Mouse (Mus musculus) urinary bladder, postnatal 4 days (tissue): Measurements from ENCODE around the gene Med23.

Experiments used
- DNase-seq, 2 experiments: peaks; one replicate each; pipeline ENCODE4 v3.0.0; 2021 to 2022; ENCODE audit warnings: low spot score in 2 of 2

Med23 gene

DNA sequence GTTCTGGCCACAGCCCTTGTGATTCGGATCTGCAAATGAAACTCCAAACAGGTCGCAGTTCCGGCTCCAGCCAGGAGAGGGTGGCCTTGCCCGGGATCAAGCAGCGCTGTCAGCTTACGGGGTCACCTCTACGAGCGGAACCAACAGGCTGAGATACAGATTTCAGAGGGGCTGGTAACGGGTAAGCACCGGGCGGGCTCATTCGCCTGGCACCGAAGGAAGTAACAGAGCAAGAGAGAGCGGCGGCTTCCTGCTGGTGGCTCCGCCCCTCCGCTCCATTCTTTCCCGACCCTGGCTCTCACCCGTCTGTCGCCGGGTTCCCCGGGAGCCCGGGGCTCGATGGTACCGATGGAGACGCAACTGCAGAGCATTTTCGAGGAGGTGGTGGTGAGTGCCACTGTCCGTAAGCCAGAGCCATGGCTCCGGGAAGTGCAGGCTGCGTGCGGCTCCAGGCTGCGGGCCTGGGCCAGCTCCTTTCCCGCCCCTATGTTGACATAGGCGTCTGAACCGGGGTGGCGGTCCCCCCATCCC, at the start of gene Med23:
Gene Med23 (plus strand): TSS at position 227 of the 531 bp plus-strand sequence.
- DNase-seq, result peak; percentile 95 to 96

DNA sequence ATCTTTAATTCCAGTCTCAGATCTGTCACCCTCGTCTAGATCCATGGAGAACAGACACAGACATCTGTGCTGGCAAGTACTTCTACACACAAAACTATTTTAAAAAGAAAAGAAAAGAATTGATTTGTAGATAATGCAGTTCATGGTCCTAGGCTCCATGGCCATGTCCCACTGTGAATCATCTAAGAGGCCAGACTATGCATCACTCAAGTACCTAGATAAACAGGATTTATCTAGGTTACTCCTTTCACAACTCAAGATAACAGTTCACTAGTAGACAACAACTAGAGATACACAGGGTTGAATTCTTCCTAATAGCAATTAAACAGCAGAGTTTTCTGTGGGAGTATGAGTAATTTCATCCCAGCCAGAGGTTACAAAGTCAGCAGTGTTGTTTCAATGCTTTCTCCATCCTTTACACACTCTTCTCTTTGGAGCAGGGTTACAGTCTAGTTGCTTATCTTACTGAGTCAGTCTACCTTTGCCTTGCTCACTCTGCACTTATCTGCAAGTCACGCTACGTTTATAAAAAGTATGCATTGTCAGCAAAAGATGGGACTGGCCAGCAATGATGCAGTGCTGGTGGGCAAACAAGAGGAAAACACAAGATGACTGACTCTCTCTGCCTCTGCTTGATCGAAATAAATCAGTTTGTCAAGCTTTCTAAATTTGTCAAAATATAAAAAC, 47.7 kb upstream of the Med23 start:
- no peak for DNase-seq

DNA sequence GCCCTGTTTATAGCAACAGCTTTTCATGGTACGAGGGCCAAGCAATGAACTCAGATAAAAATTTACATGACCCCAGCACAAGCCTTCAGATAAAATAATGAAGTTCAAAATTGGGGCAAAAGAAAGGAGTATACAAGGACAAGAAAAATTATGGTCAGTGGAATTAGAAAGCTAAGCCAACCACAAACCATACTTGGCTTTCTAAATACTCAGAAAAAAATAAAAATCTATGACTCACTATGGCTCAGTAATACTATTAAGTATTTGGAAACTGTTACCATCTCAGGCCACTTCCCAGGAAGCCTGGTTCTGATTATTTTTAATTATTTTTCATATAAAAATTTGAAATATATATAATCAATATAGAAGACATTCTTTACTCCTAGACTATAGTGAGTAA, 46.9 kb upstream of the Med23 start:
- no peak for DNase-seq

DNA sequence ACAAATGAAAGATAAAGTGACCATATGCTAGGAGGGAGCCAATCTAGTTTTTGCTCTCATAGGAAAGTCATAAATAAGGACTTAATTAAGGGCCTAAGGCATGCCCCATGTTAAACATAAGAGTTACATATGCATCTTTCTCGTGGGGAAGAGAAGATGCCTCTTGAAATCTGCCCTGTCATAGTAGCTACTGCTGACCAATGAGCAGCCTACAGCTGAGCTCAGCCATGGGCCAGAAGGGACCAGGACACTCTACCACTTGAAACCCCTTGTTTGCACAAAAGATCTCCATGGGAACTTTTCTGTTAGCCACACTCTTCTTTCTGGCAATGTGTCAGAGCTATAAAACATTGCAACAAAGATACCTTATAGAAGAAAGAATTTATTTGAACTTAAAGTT, 46.5 kb upstream of the Med23 start:
- DNase-seq, result no peak

DNA sequence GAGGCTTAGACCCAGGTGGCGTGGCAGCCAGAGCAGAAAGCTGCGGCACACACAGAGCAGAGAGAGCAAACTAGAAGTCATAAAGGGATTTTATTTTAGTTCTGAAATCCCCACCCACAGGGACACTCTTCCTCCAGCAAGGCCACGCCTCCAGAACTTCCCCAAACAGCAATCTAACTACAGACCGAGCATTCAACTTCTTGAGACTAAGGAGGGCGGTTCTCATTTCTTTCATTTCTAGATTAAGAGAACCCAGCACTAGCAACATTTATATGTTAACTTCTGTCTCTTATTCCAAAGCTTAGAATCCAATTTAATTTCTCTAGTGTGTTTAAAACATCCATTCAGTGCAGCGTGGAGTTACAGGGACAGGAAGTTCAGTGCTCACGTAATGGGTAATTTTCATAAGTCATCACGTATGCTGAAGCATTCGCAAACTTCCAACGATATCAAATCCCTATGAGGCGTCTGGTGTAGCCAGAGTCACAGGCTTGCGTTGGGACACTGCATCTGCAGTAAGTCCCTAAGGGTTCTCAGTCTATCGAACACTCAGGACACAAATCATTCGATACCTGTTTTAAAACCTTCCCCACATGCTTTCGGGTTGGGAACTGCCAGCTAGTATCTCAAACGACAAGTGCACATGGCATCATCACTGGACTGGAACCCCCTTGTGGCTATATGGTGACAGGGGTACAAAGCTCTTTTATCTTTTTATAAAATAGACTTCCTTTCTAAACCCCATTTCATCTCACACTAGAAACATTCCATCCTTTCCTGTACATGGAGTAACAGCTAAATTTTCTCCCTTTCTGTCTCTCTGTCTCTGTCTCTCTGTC, 45.9 kb upstream of the Med23 start:
- no peak for DNase-seq

DNA sequence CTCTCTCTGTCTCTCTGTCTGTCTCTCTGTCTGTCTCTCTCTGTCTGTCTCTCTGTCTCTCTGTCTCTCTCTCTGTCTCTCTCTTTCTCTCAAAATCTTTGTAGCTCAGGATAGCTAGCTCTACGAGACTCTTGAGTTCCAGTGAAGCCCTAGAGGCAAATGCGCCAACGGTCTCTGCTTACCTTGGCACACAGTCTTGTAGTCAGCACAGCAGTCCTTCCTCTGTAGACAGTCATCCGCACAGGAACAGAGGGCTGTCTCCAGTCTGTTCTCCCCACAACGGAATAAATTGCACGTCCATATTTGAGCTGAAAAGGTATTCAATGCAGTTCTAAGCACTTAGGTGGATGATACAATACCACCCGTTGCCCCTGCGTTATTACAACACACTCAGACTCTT, 45.2 kb upstream of the Med23 start:
- no peak for DNase-seq

DNA sequence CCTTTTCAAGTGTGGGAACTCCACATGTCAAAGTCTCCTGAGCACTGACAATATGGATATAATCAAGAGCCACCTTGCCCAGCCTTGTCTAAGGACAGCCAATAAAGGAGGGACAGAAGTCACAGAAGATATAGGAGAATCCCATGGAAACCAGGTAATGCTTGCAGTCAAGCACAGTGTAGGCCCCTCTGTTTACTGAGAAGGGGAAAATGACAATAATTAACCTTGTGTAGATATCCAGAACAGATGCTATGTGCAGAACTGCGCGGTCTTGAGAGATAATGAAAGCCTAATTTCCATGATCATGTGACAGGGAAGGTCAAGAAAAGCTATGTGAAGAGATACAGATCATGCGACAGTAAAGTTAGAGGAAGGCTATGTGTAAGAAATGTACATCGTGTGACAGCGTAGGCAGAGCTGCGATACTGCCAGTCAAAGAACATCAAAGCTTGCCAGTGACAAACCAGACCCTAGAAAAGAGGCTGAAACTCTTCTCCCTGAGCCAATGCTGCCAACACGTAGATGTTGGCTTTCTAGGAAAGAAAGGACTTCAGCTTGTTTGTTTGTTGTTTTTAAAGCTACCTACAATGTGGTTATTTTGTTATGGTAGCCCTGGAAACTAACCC, 44.2 kb upstream of the Med23 start:
- no peak for DNase-seq

DNA sequence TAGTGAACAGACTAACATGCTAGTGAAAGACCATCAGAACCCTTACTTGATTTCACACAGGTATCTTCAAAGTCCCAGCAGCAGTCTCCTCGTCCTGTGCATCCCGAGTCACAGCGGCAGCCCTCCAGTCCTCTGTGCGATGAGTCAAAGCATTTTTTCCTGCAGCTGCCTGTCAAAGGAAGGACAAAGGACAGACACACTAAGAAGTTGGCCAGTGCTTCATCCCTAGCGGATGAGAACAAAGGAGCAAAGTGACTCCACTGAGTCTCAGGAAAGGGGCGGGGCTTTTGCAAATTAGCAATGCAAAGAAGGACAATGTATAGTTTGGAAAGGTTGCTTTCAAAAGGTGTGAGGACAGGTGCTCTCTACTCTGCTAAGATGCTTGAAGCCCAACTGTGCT, 43.7 kb upstream of the Med23 start:
- no peak for DNase-seq

DNA sequence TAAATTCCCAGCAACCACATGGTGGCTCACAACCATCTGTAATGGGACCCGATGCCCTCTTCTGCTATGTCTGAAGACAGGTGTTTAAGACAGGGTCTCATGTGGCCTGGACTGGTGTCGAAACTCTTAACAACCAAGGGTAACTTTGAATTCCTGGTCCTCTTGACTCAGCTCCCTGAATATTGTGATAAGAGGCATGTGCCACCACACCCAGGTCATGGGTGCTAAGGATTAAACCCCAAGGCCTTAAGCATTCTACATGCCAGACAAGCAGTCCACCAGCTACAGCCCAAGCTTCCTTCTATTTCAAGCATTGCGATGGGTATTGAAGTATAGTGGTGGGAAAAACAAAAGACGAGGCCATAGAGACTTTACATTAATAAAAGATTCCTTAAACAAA, 41.6 kb upstream of the Med23 start:
- no peak for DNase-seq

DNA sequence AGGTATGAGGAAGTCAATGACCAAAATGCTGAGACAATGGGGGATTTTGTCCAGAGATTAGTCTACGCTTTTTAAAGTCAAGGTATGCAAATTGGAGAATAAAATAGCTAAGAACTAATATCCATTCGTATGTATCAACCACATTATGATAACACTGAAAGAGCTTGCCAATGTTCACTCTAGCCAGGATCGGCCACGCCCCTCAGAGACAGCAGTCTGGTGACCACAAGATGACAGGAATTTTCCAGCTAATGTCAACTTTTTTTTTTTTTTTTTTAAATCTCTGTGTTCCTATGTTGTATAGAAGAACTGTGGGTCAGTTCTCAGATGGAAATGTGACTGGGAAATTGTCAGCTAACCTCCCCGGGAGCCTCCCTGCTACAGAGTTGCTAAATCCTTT, 39.3 kb upstream of the Med23 start:
- DNase-seq, result no peak

DNA sequence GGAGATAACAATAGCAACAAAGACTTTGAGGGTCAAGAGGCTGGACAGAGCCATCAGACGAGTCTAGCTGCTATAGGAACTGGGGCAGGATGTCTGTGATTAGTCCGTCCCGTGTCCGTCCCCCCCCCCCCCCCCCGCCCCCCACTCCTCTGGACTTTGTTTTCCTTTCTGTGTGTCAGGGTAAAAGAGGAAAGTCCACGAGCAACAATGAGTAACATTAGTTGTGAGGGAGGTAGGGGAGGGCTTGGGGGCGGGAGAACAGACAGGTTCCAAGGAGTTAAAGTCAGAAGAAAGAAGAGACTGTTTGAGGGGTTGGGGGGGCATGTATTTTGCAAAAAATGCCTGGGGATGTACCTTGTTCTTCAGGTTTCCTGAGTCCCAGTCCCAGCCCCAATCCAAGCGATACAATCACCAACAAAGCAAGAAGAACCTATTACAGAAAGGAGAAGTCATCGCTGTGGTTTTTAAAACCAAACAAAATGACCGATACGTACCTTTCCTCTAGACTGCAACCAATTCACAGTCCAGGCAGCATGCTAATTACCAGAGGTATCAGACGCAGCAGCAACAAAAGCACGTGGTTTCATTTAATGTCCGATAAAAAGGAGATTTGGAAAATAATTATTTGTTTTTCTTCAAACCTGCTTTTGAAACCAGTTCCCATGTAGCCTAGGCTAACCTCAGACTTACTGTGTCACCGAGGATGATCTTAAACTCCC, 38.2 kb upstream of the Med23 start:
- DNase-seq, result no peak

DNA sequence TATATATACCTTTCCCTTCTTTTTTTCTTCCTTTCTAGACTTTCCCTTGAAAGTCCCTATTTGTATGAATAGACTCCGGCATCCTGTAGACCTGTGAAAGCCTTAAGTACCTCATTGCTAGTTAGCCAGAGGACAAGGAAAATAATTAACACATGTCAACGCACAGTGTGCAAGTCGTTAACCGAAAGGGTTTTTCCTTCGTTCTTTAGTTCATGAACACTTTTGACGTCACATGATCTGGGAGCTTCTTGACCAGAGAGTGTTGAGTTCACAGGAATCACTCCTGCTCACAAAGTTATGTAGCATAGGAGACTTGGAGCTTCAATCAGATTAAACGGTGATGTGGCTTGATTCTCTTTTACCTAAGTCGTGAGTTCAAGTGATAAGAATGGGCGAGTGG, 37.5 kb upstream of the Med23 start:
- DNase-seq, result no peak

DNA sequence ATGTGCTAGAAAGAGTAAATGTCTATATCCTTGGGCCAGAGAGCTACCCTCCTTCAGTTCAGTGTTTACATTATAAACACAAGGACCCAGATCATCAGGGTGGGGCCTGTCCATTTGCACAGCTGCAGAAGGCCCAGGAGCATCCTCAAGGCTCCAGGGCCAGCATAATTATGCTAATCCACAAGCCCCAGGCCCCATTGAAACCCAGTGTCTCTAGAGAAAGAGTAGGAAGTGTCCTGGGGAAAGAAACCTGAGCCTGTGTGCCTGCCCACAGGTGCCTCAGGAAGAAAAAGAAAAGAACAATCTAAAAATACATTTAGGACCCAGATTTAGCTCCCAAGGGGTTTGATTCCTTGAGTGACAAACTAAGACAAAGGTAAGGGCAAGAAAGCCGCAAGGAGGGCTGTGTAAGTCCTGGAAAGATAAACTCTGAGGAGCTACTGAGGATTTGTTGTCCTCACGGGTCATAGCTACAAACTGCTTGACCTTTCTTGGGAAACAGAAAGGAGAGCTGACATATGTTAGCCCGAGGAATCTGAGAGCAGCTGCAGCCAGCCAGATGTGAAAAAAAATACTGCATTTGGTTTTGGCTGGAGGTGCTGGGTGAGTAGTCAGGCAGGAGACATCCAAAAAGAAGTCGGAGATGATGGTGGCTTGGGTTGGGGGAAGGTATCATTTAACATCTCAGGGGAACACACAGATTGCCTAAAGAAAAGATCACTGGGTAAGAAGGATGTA, 35.0 kb upstream of the Med23 start:
- no peak for DNase-seq

DNA sequence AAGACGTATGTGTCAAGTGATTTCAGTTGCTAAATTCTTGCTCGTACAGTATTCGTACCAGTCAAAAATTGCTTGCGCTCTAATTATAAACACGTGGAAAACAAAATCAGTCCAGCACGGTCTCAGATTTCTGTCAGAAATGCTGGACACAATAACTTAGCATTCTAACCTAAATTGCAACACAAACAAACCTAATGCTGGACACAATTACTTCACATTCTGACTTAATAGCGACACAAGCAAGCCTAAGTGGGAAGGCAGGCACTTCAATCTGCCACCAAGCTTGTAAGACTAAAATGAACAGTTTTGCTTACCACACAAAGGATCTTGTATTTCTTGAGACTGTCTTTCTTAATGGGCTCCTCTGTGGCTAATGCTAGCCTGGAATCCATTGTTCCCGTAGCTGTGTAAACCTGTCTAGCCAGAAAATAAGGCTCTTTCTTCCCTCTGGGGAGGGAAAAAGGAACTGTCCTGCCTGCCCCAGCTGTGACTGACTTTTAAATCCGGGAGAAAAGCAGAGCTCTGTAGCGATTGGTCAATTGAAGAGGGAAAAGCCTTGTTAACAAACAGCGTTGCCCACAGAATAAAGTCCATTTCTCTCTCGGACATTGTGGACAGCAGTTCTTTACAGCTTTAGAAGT, 34.0 kb upstream of the Med23 start:
- no peak for DNase-seq

DNA sequence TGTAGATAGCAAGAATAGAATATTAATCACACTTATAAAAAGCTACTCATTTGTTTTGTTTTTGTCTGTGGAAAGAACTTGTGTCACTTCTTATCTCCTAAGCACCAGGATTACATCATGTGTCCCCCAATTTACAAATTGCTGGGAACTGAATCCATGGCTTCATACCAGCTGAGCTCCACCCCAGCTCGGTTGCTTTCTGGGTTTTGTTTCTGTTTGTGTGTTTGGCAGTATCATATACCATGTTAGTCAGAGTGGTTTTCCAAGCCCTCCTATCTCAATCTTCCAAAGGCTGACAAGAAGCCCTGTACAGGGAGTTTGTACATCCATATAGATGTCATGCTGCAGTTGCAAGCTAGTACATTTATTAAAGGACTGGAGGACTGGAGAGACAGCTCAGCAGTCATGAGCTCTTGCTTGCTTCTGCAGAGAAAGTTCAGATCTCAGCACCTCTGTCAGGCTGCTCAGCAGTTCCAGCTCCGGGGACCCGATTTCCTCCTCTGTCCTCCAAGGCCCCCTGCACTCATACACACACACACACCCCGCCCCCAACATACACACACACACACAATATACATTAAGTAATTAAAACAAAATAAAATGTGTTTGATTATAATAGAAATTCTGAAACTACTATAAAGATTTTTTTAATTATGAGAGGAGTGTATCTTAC, 33.3 kb upstream of the Med23 start:
- DNase-seq, result no peak

DNA sequence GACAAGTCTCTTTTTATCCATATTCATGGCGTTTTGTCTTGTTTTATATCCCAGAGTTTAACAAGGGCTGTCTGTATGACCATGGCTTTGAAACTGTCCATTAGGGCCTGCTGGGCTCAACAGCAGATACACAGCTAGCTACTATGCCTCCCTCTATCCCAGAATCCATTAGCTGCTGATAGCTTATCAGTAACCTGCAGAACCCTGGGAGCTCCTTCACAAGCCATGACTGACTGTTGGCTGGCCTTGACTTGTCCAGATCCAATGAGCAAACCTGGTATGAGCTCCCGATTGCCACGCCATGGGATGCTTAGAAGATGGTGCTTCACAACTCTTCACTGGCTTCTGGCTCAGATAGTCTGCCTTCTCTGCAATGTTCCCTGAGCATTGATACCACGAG, 29.0 kb upstream of the Med23 start:
- DNase-seq, result no peak

DNA sequence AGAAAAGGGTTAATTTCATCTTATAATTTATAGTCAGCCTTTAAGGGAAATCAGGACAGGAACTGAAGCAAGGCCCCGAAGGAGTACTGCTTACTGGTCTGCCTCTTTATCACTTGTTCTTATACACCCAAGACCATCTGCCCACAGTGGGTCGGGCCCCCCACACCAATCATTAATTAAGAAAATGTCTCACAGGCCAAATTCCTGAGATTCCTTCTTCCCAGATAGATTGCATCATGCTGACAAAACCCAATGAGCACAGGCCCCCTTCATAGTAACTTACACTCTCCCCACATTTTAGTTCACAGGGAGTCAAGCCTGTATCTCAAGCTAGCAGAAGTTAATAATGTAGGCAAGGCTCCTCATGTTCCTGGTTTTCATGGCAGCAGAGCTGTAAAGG, 27.8 kb upstream of the Med23 start:
- no peak for DNase-seq

DNA sequence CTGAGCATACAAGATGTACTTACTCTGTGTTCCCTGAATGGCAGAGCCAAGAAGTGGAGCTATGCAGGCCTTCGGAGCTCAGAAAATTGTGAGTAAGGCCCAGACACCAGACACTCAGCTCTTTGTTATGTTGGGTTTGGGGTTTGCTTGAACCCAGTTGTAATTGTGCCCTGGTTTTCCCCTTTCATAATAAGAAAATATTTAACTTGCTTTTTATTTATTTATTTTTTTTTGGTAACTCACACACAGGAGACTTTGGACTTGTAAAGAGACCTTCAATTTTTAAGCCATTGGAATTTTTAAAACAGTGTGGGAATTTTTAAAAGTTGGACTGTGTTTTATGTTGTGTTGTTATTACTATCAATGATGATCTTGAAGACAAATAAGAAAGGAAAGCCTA, 27.1 kb upstream of the Med23 start, which contains the start of gene Enpp3:
Gene Enpp3 (minus strand): TSS at position 148 of the 400 bp plus-strand sequence.
- DNase-seq, result no peak

DNA sequence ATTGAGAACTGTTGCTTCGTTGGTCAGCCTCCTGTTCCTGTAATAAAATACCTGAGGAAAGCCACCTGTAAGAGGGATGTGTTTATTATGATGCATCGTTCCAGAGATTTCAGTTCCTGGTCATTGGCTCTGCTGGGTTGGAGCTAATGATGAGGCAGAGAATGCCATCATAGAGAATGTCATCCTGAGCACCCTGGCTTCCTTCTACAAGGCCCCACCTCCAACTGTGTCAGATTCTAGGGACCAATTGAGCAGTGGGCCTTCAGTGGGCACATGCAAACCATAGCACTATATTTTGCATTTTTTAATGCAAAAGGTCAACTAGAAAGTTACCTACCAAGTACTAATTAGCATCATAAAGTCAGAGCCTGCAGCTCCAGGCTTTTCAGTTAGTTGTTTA, 6.6 kb upstream of the Med23 start:
- no peak for DNase-seq

DNA sequence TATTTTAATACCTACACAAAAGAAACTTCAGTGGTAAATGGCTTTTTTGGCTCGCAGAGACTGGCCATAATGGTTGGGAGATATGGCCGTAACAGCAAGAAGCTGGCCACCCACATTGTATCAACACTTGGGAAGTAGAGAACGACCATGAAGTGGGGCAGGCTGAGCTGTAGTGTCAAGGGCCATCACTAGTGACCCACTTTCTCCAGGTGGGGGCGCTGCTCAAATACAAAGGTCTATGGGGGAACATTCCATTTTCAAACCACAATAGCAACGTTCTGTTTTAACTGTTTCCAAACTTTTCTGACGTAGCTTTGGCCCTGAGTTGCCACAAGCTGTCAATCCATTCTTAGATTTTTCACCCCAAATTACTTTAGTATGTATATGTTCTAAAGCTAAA, 5.4 kb upstream of the Med23 start:
- DNase-seq, result no peak
